Mouse (Mus musculus): Measurements from ENCODE around the gene Olfr25.

Olfr25 gene

DNA sequence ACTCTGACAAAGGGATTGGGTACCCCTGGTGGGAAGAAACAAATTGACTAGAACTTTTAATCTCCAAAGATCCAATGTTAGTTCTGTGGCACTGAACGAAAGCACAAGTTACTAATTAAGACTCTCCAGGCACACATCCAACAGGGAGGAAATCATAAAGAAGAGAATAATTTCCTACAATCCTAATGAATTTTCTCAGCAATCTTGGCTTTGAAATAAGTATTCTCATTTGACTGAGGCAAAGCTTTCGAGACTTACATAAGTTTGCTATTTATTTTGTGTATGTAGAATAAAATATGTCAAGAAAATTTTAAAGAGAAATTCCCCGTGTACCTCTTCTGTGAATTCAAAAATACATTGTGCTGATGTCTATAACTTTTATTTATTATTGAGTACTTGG is at the start of gene Olfr25:
TSS of gene Olfr25 (plus strand) at position 301 of the 400 bp plus-strand sequence.
- Histone ChIP-seq H3K36me3 (ENCODE audit: control insufficient read depth, insufficient read depth, low read length, poor library complexity, severe bottlenecking) (no peaks in the 10 kb centered on the region), H3K27me3 (ENCODE audit: control insufficient read depth, insufficient read depth, low read length, poor library complexity, severe bottlenecking) (no peaks in the 10 kb centered on the region)
- no peak for DNase-seq (ENCODE audit: low read depth, low spot score)

DNA sequence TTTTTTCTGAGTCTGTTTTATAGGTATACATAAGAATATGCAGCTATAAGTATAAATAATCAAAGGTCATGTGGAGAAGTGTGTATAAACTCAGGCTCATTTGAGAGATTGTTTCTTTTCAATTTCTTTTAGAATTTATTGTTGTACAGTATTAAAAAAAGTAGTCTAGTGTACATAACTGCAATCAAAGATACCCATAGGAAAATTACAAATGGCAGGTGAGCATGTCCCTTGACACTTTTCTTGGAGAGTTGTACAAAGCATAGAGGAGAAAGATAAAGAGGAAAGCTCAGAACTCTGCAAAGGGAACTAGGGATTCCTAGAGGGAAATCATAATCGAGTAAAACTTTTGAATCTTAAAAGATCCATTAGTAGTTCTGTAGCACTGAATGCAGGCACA is 38.1 kb upstream of the Olfr25 start, which contains the start of gene Olfr896-ps1:
TSS of gene Olfr896-ps1 (plus strand) at position 301 of the 400 bp plus-strand sequence.
- DNase-seq (ENCODE audit: low read depth, low spot score) = no peak
- Histone ChIP-seq H3K27me3 (ENCODE audit: control insufficient read depth, insufficient read depth, low read length, poor library complexity, severe bottlenecking) (no peaks in the 10 kb centered on the region), H3K36me3 (ENCODE audit: control insufficient read depth, insufficient read depth, low read length, poor library complexity, severe bottlenecking) (no peaks in the 10 kb centered on the region)

DNA sequence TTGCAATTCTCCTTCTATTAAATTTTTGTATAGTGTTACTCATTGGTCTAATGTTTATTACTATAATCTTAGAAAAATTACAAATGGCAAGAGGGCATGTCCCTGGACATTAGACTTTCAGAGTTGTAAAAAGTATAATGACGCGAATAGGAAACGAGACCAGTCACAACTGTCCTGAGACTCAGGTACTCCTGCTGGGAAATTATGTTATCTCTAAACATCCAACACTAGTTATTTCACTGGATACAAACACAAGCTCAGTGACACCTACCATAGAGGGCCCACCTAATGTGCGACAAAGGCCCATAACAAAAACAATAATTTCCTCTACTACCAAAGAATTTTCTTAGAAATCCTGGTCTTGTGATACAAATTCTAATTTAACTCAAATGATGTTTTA is 19.3 kb downstream of the Olfr25 start, which contains the start of gene Olfr898:
TSS of gene Olfr898 (plus strand) at position 301 of the 400 bp plus-strand sequence.
- Histone ChIP-seq H3K27me3 (ENCODE audit: control insufficient read depth, insufficient read depth, low read length, poor library complexity, severe bottlenecking) (no peaks in the 10 kb centered on the region), H3K36me3 (ENCODE audit: control insufficient read depth, insufficient read depth, low read length, poor library complexity, severe bottlenecking) (no peaks in the 10 kb centered on the region)
- no peak for DNase-seq (ENCODE audit: low read depth, low spot score)

DNA sequence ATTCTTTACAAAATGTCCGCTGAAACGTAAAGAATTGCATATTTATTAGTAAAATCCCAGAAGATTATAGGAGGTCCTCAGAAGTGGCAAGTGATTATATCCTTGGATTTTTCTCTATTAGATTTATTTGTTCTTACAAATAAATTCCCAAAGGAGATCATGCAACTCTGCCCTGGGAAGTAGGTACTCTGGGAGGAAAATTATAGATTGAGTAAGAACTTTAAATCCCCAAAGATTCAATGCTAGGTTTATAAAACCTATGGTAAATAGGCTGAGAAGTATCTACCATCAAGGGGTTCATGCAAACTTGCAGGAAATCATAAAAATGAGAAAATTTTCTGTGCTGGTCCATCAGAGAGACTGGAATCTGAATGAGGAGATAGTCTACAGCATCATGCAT is 37.7 kb downstream of the Olfr25 start, which contains the start of gene Olfr250:
TSS of gene Olfr250 (plus strand) at position 301 of the 400 bp plus-strand sequence.
- no peaks in the 10 kb centered on the region for H3K36me3 ChIP-seq (ENCODE audit: control insufficient read depth, insufficient read depth, low read length, poor library complexity, severe bottlenecking)
- no peak for DNase-seq (ENCODE audit: low read depth, low spot score)
- H3K27me3 ChIP-seq (ENCODE audit: control insufficient read depth, insufficient read depth, low read length, poor library complexity, severe bottlenecking) = no peaks in the 10 kb centered on the region

DNA sequence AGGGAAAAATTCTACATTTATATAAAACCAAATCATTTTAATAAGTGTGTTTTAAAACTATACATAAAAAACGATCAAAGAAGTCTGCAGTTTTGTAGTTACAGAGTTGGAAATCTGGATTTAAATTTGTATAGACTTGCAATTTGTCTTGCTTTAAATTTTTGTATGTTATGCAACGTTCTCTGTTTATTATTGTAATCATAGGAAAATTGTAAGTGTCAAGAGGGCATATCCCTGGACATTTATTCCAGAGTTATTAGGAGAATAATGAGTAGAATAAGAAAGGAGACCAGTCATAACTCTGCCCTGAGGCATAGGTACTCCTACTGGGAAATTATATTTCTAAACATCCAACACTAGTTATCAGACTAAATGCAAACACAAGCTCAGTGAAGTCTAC is 47.9 kb downstream of the Olfr25 start, which contains the start of gene Olfr251:
TSS of gene Olfr251 (plus strand) at position 301 of the 400 bp plus-strand sequence.
- DNase-seq (ENCODE audit: low read depth, low spot score) = no peak
- H3K36me3 ChIP-seq (ENCODE audit: control insufficient read depth, insufficient read depth, low read length, poor library complexity, severe bottlenecking) = no peaks in the 10 kb centered on the region
- H3K27me3 ChIP-seq (ENCODE audit: control insufficient read depth, insufficient read depth, low read length, poor library complexity, severe bottlenecking) = no peaks in the 10 kb centered on the region

All from splenic B cell, adult 2 months (primary cell).